Mouse (Mus musculus): ENCODE data around the gene Gpr108.

Gene Gpr108

GRCm38 (mm10) chr17:57211501-57211900, 36.7 kb downstream of the Gpr108 start:
- peak; percentile 51 for DNase-seq (ENCODE audit: low read depth, low spot score)

GRCm38 (mm10) chr17:57209330-57209729, 38.9 kb downstream of the Gpr108 start:
- peak; percentile 27 for DNase-seq (ENCODE audit: low read depth, low spot score)

DNA sequence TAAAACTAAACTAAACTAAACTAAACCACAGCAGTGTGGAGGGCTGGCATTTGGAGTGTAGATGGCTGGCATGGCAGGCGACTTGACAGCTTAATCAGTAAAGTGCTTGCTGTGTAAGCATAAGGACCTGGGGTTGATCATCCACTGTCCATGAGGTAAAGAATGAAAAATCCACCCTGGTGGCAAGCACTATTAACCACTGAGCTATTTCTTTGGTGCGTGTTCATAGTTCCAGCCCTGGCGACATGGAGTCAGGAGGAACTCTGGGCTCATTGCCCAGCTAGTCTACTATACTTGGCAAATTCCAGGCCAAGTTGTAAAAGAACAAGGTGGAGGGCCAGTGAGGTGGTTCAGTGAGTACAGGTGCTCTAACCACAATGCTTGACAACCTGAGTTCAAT, 40.3 kb downstream of the Gpr108 start:
- no peak for DNase-seq (ENCODE audit: low read depth, low spot score)

GRCm38 (mm10) chr17:57201841-57202724, 46.2 kb downstream of the Gpr108 start:
- DNase-seq (ENCODE audit: low read depth, low spot score): no peak

DNA sequence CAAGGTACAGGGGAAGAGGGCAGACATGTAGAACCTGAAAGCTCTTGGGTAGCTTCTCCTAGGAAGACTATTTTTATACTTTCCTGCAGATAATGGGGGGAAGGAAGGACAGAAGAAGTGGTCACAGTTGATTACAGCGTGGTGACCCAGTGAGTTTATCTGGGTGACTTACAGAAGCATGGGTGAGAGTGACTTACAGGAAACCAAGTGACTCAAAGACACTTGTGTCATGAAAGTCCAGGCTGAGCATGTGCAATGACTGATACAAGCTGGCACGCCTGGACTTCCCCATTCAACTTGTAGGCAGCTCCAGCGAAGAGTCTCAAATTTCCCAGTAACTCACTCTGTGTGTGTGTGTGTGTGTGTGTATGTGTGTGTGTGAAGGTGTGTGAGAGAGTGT, 50.0 kb downstream of the Gpr108 start:
- DNase-seq (ENCODE audit: low read depth, low spot score): no peak

- DNase-seq (ENCODE audit: low read depth, low spot score): no peak
These were observed 52.8 kb downstream of the Gpr108 start for GRCm38 (mm10) chr17:57195326-57196010.

DNA sequence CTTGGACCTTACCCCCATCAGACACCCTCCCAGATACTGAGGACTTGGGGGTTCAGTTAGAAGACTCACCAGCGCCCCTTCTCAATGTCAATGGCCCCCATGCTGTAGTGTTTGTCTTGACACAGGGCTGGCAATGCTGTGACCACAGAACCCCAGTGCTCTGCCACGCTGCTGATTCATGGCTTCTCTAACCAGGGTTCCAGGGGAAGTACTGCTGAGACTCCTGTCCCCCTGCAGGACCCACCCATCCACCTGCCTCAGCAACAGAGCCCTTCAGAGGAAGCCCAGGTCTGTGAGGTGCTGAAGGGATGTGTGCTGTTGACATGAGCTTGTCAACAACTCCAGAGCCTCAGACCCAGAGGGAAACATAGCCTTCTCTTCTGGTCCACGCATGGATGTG, 53.5 kb downstream of the Gpr108 start:
- no peak for DNase-seq (ENCODE audit: low read depth, low spot score)

GRCm38 (mm10) chr17:57194041-57194507, 54.2 kb downstream of the Gpr108 start, which contains the start of gene Tnfsf14:
Gene Tnfsf14 (minus strand): TSS chr17:57194177.
- no peak for DNase-seq (ENCODE audit: low read depth, low spot score)

DNA sequence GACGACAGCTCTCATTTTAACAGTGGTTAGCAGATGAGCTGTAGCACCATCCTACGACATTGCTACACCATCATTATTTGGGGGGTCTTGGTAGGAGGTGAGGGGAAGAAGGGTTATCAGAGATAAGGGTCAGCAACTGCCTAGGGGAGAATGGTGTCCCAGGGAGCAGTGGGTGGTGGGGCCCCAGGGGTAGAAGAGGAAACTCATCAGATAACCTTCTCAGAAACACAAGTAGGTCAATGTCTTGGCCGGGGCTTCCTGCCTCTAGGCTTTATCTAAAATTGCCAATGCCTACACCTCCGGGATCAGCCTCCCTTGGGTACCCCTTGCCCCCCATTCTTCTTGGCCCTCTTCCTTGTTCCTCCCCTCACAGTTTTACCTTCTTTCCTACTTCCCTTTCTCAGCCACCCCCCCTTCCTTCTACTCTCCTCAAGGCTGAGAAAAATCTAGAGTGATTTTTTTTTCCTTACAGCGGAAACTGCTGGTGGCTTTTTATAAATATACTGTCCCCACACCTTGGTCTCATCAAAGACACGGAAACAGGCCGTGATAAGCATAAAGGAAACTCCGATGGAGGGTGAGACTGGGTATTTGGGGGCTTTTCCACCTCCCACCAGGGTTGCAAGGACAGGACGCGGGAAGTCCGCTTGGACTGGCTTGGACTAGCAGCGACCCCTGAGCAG, 59.6 kb downstream of the Gpr108 start:
- DNase-seq (ENCODE audit: low read depth, low spot score): no peak

DNA sequence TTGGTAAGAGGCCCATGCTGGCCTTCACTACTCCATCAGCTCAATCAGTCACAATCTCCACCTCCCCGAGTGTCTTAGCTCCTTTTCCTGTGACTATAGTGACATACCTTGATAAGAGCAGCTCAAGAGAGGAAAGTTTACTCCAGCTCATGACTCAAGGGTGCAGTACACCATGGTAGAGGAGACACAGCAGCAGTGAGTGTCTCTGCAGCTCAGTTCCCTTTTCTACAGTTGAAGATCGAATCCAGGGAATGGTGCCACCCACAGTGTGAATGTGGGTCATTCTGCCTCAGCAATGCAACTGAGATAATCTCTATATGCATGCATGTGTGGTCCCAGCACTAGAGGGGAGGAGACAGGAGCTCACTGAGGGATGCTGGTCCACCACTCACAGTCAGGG, 62.6 kb downstream of the Gpr108 start:
- DNase-seq (ENCODE audit: low read depth, low spot score): no peak

All from ES-CJ7 (cell line).